Mouse (Mus musculus) spleen, adult 2 months (tissue): ENCODE measurements at regions not wholly inside any gene's neighbourhood (a gene's known extent, or its start where the extent isn't known, plus 50 kb on each side); places are given as distances from the start of the nearest gene placed in this dataset.

ENCODE experiments used
- CTCF ChIP-seq: fragments of 200-500 bp; IDR thresholded peaks from 2 replicates; pipeline ENCODE4 v1.5.1; 2011; ENCODE audit warnings: mild to moderate bottlenecking, inconsistent platforms; ENCODE audit not compliant: insufficient read depth, insufficient read length, insufficient replicate concordance; ENCODE audit errors: extremely low read depth
- POLR2A ChIP-seq: fragments of 200-500 bp; IDR thresholded peaks from 2 replicates; pipeline ENCODE4 v1.6.1; 2011; ENCODE audit warnings: low read depth, low read length, inconsistent platforms

DNA sequence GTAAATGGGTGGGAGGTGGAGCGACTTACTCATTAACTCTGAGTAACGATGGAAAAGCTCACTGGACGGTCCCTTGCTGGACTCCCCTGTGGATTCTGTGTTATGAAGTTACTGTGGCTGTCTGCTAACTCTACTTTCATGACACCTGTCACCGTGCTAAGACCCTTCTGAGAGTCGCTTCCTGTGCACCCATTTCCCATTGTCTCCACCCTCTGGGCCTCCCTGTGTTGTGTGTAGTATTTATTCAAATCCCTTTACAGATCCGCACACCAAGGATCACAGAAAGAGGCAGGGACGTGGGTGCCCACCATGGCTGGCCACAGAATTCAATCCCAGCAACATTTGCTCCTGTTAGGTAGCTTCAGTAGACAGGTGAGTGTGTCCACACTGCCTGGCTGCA lies 357.1 kb upstream of the 3110018I06Rik start:
- no peak for TF ChIP-seq CTCF
- no peak for TF ChIP-seq POLR2A
